Mouse (Mus musculus): ENCODE data around the gene Atp5f1.

- TF ChIP-seq POLR2A (IDR thresholded peaks at IDR 0.05; ENCODE audit: borderline replicate concordance, extremely low read depth, insufficient read depth, insufficient read length, poor library complexity, severe bottlenecking) (no peak), CTCF (IDR thresholded peaks at IDR 0.05; ENCODE audit: borderline replicate concordance, extremely low read depth, insufficient read depth, insufficient read length) (no peak)
Observed at GRCm38 (mm10) chr3:105994730-105995129, 34.8 kb upstream of the Atp5f1 start.
